Mouse (Mus musculus): ENCODE results near the gene Ccdc83. TPM values are rescaled to one million over a fixed set of nuclear protein-coding genes. Genes with fewer than 3 reads are reported as not detected.

Gene Ccdc83
- 1 to 10 TPM in 1 of 2 experiments, under 1 TPM in 1; 0.43 to 2.4 TPM for polyA plus RNA-seq (2017; shearing (Covaris generic))

GRCm38 (mm10) chr7:90265289-90265970 lies at the start of gene Ccdc83:
Gene Ccdc83, minus strand, starts transcription at chr7:90265777.

DNA sequence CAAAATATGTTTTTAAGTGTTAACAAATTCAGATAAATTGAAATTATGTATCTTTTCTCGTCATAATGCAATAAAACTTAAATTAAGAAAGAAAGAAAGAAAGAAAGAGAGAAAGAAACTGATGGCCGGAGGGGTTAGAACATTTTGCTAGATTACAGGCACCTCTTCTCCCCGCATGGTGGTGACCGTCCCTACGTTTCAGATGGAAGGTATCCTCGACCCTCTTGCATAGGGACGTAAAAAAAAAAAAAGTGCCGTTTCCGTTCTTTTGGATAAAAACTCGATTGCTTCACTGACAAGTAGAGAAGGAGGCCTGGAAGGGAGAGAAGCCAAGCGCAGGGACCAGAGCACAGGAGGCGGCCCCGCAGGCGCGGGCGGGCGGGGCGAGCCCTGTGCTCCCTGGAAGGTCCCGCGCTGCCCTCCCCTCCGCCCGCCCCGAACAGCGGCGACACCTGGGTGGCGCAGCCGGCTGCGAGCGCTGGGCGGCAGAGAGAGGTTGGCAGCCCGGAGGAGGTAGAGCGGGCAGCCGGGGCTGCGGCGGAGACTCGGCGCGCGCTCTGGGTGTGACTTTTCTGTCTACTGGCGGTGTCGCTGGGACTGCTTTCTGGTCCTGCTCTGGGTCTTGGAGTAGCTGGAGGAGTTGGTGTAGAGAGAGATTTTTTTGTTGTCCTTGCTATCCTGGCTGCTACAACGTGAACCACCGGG lies 36.5 kb upstream of the Ccdc83 start, which contains the start of gene Sytl2:
TSS of gene Sytl2 (plus strand) at position 311 of the 705 bp plus-strand sequence.

Other genes with a start within 250 kb of the Ccdc83 start
- 10 to 100 TPM; 37.6 to 39.8 TPM for gene Picalm, start 135.6 kb downstream of the Ccdc83 start, polyA plus RNA-seq (2017; shearing (Covaris generic))
- gene Sytl2, start 36.5 kb upstream of the Ccdc83 start, polyA plus RNA-seq (2017; shearing (Covaris generic)): 10 to 100 TPM; 61.6 to 76.8 TPM
- under 1 TPM in 1 of 2 experiments, not detected in 1; 0.12 TPM for gene Ccdc89, start 160.8 kb upstream of the Ccdc83 start, polyA plus RNA-seq (2017; shearing (Covaris generic))
- gene Crebzf, start 177.0 kb upstream of the Ccdc83 start, polyA plus RNA-seq (2017; shearing (Covaris generic)): 100 to 1,000 TPM; 125 to 188 TPM
- 10 to 100 TPM; 70.4 to 84.0 TPM for gene Tmem126a, start 191.5 kb upstream of the Ccdc83 start, polyA plus RNA-seq (2017; shearing (Covaris generic))
- 10 to 100 TPM; 32.7 to 35.9 TPM for gene Tmem126b, start 210.2 kb upstream of the Ccdc83 start, polyA plus RNA-seq (2017; shearing (Covaris generic))
- gene Dlg2, start 210.9 kb upstream of the Ccdc83 start, polyA plus RNA-seq (2017; shearing (Covaris generic)): 1 to 10 TPM in 1 of 2 experiments, under 1 TPM in 1; 0.49 to 4.9 TPM

Measured in inflammation-experienced regulatory T-cells (primary cell).